In genomic region chr14:27835351-27835750, GRCm38 (mm10) we compare ENCODE assay signal across 30 mouse cellular contexts.
"Had no signal": no experiment of that assay in that cellular context is flagged by ENCODE, and none has a peak within 500 bp of the region (broad histone marks: within the 10 kb centered on the region; RNA-seq: fewer than 3 reads in every experiment).

No protein-coding gene starts in this region.

- H3K4me2 ChIP-seq: limb, embryonic 12.5 days; limb, embryonic 13.5 days; limb, embryonic 15.5 days; liver, embryonic 11.5 days; liver, embryonic 12.5 days; liver, embryonic 13.5 days; liver, embryonic 15.5 days; lung, embryonic 14.5 days; lung, embryonic 15.5 days; midbrain, embryonic 11.5 days; midbrain, embryonic 12.5 days; midbrain, embryonic 13.5 days; midbrain, embryonic 15.5 days had no signal

- ATAC-seq: liver, embryonic 12.5 days; liver, postnatal 0 days; midbrain, embryonic 13.5 days; midbrain, embryonic 15.5 days; midbrain, embryonic 16.5 days had no signal

- DNase-seq: layer of hippocampus, postnatal 36 days; left cerebral cortex, postnatal 4 days; liver; liver, embryonic 13.5 days; liver, postnatal 0 days; lung, adult 18-20 months; lung, embryonic 14.5 days; lung, postnatal 10 days; lung, postnatal 14 days; lung, postnatal 4 days; midbrain, embryonic 14.5 days had no signal

- H3K4me1 ChIP-seq: limb, embryonic 10.5 days; limb, embryonic 12.5 days; limb, embryonic 13.5 days; limb, embryonic 15.5 days; liver, embryonic 12.5 days; liver, embryonic 13.5 days; liver, embryonic 15.5 days; lung, embryonic 15.5 days; megakaryocyte, embryonic 14.5 days; midbrain, embryonic 10.5 days; midbrain, embryonic 12.5 days; midbrain, embryonic 13.5 days; midbrain, embryonic 15.5 days had no signal

- H3K9me3 ChIP-seq: limb, embryonic 10.5 days; limb, embryonic 12.5 days; limb, embryonic 13.5 days; limb, embryonic 15.5 days; liver, embryonic 12.5 days; liver, embryonic 13.5 days; liver, embryonic 15.5 days; lung, embryonic 15.5 days; megakaryocyte, embryonic 14.5 days; midbrain, embryonic 10.5 days; midbrain, embryonic 12.5 days; midbrain, embryonic 13.5 days; midbrain, embryonic 15.5 days had no signal

- H3K4me3 ChIP-seq: left cerebral cortex, adult 2 months; limb, embryonic 10.5 days; limb, embryonic 12.5 days; limb, embryonic 13.5 days; limb, embryonic 15.5 days; liver, embryonic 12.5 days; liver, embryonic 13.5 days; liver, embryonic 15.5 days; lung, embryonic 15.5 days; megakaryocyte, embryonic 14.5 days; midbrain, embryonic 10.5 days; midbrain, embryonic 12.5 days; midbrain, embryonic 13.5 days; midbrain, embryonic 15.5 days; myocyte had no signal

- H3K27me3 ChIP-seq: limb, embryonic 12.5 days; limb, embryonic 13.5 days; limb, embryonic 15.5 days; liver, embryonic 12.5 days; liver, embryonic 13.5 days; liver, embryonic 15.5 days; lung, embryonic 15.5 days; megakaryocyte, embryonic 14.5 days; midbrain, embryonic 12.5 days; midbrain, embryonic 13.5 days; midbrain, embryonic 15.5 days had no signal

- H3K36me3 ChIP-seq: limb, embryonic 10.5 days; limb, embryonic 12.5 days; limb, embryonic 13.5 days; limb, embryonic 15.5 days; liver, embryonic 12.5 days; liver, embryonic 13.5 days; liver, embryonic 15.5 days; lung, embryonic 15.5 days; midbrain, embryonic 10.5 days; midbrain, embryonic 12.5 days; midbrain, embryonic 13.5 days; midbrain, embryonic 15.5 days had no signal

- H3K27ac ChIP-seq: left cerebral cortex, adult 2 months; limb, embryonic 10.5 days; limb, embryonic 12.5 days; limb, embryonic 13.5 days; limb, embryonic 15.5 days; liver, embryonic 12.5 days; liver, embryonic 13.5 days; liver, embryonic 14.5 days; liver, embryonic 15.5 days; lung, embryonic 15.5 days; macrophage; midbrain, embryonic 10.5 days; midbrain, embryonic 12.5 days; midbrain, embryonic 13.5 days; midbrain, embryonic 15.5 days had no signal

- H3K9ac ChIP-seq: limb, embryonic 12.5 days; limb, embryonic 13.5 days; limb, embryonic 15.5 days; liver, embryonic 12.5 days; liver, embryonic 13.5 days; liver, embryonic 14.5 days; liver, embryonic 15.5 days; liver, postnatal 0 days; lung, embryonic 14.5 days; lung, embryonic 15.5 days; midbrain, embryonic 12.5 days; midbrain, embryonic 13.5 days; midbrain, embryonic 15.5 days had no signal
